Mouse (Mus musculus): ENCODE results near the gene Dnm3.

- no peak for TF ChIP-seq CTCF (IDR thresholded peaks at IDR 0.05)
- TF ChIP-seq POLR2A (IDR thresholded peaks at IDR 0.05; ENCODE audit: insufficient read depth, low read depth, low read length), result no peak
- TF ChIP-seq EP300 (IDR thresholded peaks at IDR 0.05; ENCODE audit: insufficient read depth, low read depth, low read length), result no peak
Measured at GRCm38 (mm10) chr1:162076581-162077001, 401.2 kb downstream of the Dnm3 start.

All from heart, adult 2 months (tissue).